Mouse (Mus musculus) forebrain, embryonic 13.5 days (tissue): ENCODE data around the gene Pold4. TPM values are rescaled to one million over a fixed set of nuclear protein-coding genes. Genes with fewer than 3 reads are reported as not detected.
A peak's percentile ranks its signal among the peaks of the same experiment; 100 is the strongest.

ENCODE experiments used
- ATAC-seq: fragments of 200-750 bp; cut with Nextera tagmentation; 2 replicates; pipeline ENCODE4 v1.8.0; 2017
- H3K27ac ChIP-seq: fragments of 300-500 bp; sonication (generic); 2 replicates; pipeline ENCODE4 v1.5.1; 2015; ENCODE audit warnings: inconsistent platforms, mild to moderate bottlenecking, moderate library complexity
- H3K27me3 ChIP-seq: fragments of 300-500 bp; sonication (generic); 2 replicates; pipeline ENCODE4 v1.6.1; 2015; ENCODE audit warnings: mild to moderate bottlenecking, inconsistent platforms
- H3K36me3 ChIP-seq: fragments of 300-500 bp; sonication (generic); 2 replicates; pipeline ENCODE4 v1.6.1; 2015; ENCODE audit warnings: mild to moderate bottlenecking, inconsistent platforms; ENCODE audit not compliant: poor library complexity, severe bottlenecking
- H3K4me1 ChIP-seq: fragments of 300-500 bp; sonication (generic); 2 replicates; pipeline ENCODE4 v1.6.1; 2015; ENCODE audit warnings: inconsistent platforms
- H3K4me2 ChIP-seq: fragments of 300-500 bp; sonication (generic); 2 replicates; pipeline ENCODE4 v1.6.1; 2015; ENCODE audit warnings: inconsistent platforms, mild to moderate bottlenecking, moderate library complexity
- H3K4me3 ChIP-seq: fragments of 300-500 bp; sonication (generic); 2 replicates; pipeline ENCODE4 v1.5.1; 2015; ENCODE audit warnings: mild to moderate bottlenecking, inconsistent platforms
- H3K9ac ChIP-seq: fragments of 300-500 bp; sonication (generic); 2 replicates; pipeline ENCODE4 v1.6.1; 2015; ENCODE audit warnings: mild to moderate bottlenecking, inconsistent platforms
- H3K9me3 ChIP-seq: fragments of 300-500 bp; sonication (generic); replicated peaks from 2 replicates; pipeline ENCODE4 v1.6.1; 2016; ENCODE audit warnings: inconsistent platforms
- WGBS: fragments of 180-500 bp; shearing (Covaris S2); methylation state at CpG from one replicate; pipeline ENCODE4 v1.1.7; 2015; 5-methylcytosine and 5-hydroxymethylcytosine counted together
- microRNA-seq: library from miRNA; unstranded; fragments of <30 nt; microRNA quantifications from one replicate; pipeline ENCODE4, GENCODE M21; 2016
- polyA plus RNA-seq: library from polyadenylated mRNA; unstranded; fragments of >200 nt; fragmentation: Nextera tagmentation; extraction: Ambion mirVana; gene quantifications from 2 replicates; pipeline ENCODE4 v1.2.1, GENCODE M21; 2015

Pold4 gene
- polyA plus RNA-seq, 1 experiment from 2014 or later, result 14.2 TPM

- H3K4me3 ChIP-seq, result no peak overlapping the region
- no peaks in the 10 kb centered on the region for H3K36me3 ChIP-seq
- H3K9ac ChIP-seq, result no peak overlapping the region
- 94% methylated on average over 6 of the region's 6 CpGs for WGBS
- H3K27me3 ChIP-seq, result peaks cover 21% of the 10 kb centered on the region
- no peak overlapping the region for H3K27ac ChIP-seq
- H3K9me3 ChIP-seq, result no peaks in the 10 kb centered on the region
- peaks cover 6% of the 10 kb centered on the region; the same call in 1 of the 2 replicates for H3K4me1 ChIP-seq
- no peak overlapping the region for H3K4me2 ChIP-seq
- ATAC-seq, result no peak
Measured at GRCm38 (mm10) chr19:4264171-4264780, 32.6 kb downstream of the Pold4 start.

- Histone ChIP-seq H3K9me3 (no peaks in the 10 kb centered on the region), H3K9ac (no peak overlapping the region), H3K4me1 (peaks cover 6% of the 10 kb centered on the region; the same call in 1 of the 2 replicates), H3K4me2 (no peak overlapping the region), H3K36me3 (0 out of 2 replicates have a peak, but pooled peaks cover 7% of the 10 kb centered on the region), H3K27me3 (peaks cover 36% of the 10 kb centered on the region), H3K4me3 (no peak overlapping the region), H3K27ac (no peak overlapping the region)
- WGBS, result 69% methylated on average over 4 of the region's 4 CpGs
- no peak for ATAC-seq
Measured at GRCm38 (mm10) chr19:4265956-4266355, 34.3 kb downstream of the Pold4 start.

GRCm38 (mm10) chr19:4268566-4269361 lies 37.1 kb downstream of the Pold4 start, which contains the start of gene Ssh3:
Ssh3 (minus strand) TSS chr19:4269180.
- ATAC-seq, result peak; percentile 51; the same call in 1 of the 2 replicates
- no peak within 1 kb of the TSS for H3K27ac ChIP-seq
- WGBS, result 6% methylated on average over 46 of the region's 46 CpGs
- 0 out of 2 replicates have a peak, but pooled peaks cover 11% of the 10 kb centered on the region for H3K36me3 ChIP-seq
- peak within 1 kb of the TSS; percentile 60 for H3K4me2 ChIP-seq
- H3K4me1 ChIP-seq, result peaks cover 6% of the 10 kb centered on the region; the same call in 1 of the 2 replicates
- no peaks in the 10 kb centered on the region for H3K9me3 ChIP-seq
- H3K9ac ChIP-seq, result peak within 1 kb of the TSS; percentile 53
- peaks cover 38% of the 10 kb centered on the region for H3K27me3 ChIP-seq
- H3K4me3 ChIP-seq, result peak within 1 kb of the TSS; percentile 36

- no peak for ATAC-seq
- Histone ChIP-seq H3K27me3 (peaks cover 38% of the 10 kb centered on the region), H3K9me3 (no peaks in the 10 kb centered on the region), H3K4me2 (no peak overlapping the region), H3K4me1 (peaks cover 6% of the 10 kb centered on the region; the same call in 1 of the 2 replicates), H3K9ac (no peak overlapping the region), H3K4me3 (no peak overlapping the region), H3K27ac (no peak overlapping the region), H3K36me3 (0 out of 2 replicates have a peak, but pooled peaks cover 11% of the 10 kb centered on the region)
- WGBS, result 79% methylated on average over 6 of the region's 6 CpGs
Measured at GRCm38 (mm10) chr19:4270187-4270586, 38.5 kb downstream of the Pold4 start.

GRCm38 (mm10) chr19:4270972-4271371 lies 39.3 kb downstream of the Pold4 start:
- H3K9me3 ChIP-seq, result no peaks in the 10 kb centered on the region; the same call in 1 of the 2 replicates
- no peak overlapping the region for H3K4me3 ChIP-seq
- 93% methylated on average over 11 of the region's 11 CpGs for WGBS
- peaks cover 38% of the 10 kb centered on the region for H3K27me3 ChIP-seq
- no peak overlapping the region for H3K27ac ChIP-seq
- H3K36me3 ChIP-seq, result 0 out of 2 replicates have a peak, but pooled peaks cover 11% of the 10 kb centered on the region
- ATAC-seq, result no peak
- H3K4me2 ChIP-seq, result no peak overlapping the region
- no peak overlapping the region for H3K9ac ChIP-seq
- H3K4me1 ChIP-seq, result peaks cover 6% of the 10 kb centered on the region; the same call in 1 of the 2 replicates

- H3K36me3 ChIP-seq, result peaks cover 12% of the 10 kb centered on the region
- ATAC-seq, result no peak
- WGBS, result 95% methylated on average over 1 of the region's 1 CpGs
Measured at GRCm38 (mm10) chr19:4279487-4279886, 47.8 kb downstream of the Pold4 start.

GRCm38 (mm10) chr19:4280425-4280824 lies 48.7 kb downstream of the Pold4 start:
- no peak overlapping the region for H3K9ac ChIP-seq
- H3K36me3 ChIP-seq, result peaks cover 14% of the 10 kb centered on the region
- H3K4me3 ChIP-seq, result no peak overlapping the region
- H3K27me3 ChIP-seq, result no peaks in the 10 kb centered on the region
- H3K4me1 ChIP-seq, result peaks cover 22% of the 10 kb centered on the region
- no peak for ATAC-seq
- 94% methylated on average over 9 of the region's 9 CpGs for WGBS
- H3K27ac ChIP-seq, result no peak overlapping the region
- H3K9me3 ChIP-seq, result no peaks in the 10 kb centered on the region; the same call in 1 of the 2 replicates
- no peak overlapping the region for H3K4me2 ChIP-seq

More at GRCm38 (mm10) chr19:4279487-4279886, 47.8 kb downstream of the Pold4 start:
- Histone ChIP-seq H3K27me3 (no peaks in the 10 kb centered on the region), H3K27ac (no peak overlapping the region), H3K4me3 (no peak overlapping the region), H3K9ac (no peak overlapping the region), H3K4me1 (peaks cover 22% of the 10 kb centered on the region), H3K9me3 (no peaks in the 10 kb centered on the region; the same call in 1 of the 2 replicates), H3K4me2 (no peak overlapping the region)

GRCm38 (mm10) chr19:4282898-4283553 lies 51.3 kb downstream of the Pold4 start, which contains the start of gene Ankrd13d:
Ankrd13d (minus strand) TSS chr19:4283137.
- Histone ChIP-seq H3K27me3 (no peaks in the 10 kb centered on the region), H3K27ac (no peak within 1 kb of the TSS; the same call in 1 of the 2 replicates), H3K9me3 (no peaks in the 10 kb centered on the region), H3K36me3 (peaks cover 40% of the 10 kb centered on the region), H3K4me3 (peak within 1 kb of the TSS; percentile 57), H3K9ac (peak within 1 kb of the TSS; percentile 78), H3K4me1 (peaks cover 22% of the 10 kb centered on the region), H3K4me2 (peak within 1 kb of the TSS; percentile 80)
- under 1% methylated on average over 50 of the region's 50 CpGs for WGBS
- peak; percentile 93 for ATAC-seq

Small RNAs within 50 kb of the gene (microRNA-seq; reads per million reads assigned to microRNA genes)
- not detected for gene Gm26115
- gene Mir6985, result not detected

Other genes starting within 250 kb of the Pold4 start
- 0.68 and 1.4 TPM in 2 replicates for gene Acy3, start 245.3 kb upstream of the Pold4 start, polyA plus RNA-seq
- not detected in 2 replicates for gene Tbx10, start 239.1 kb upstream of the Pold4 start, polyA plus RNA-seq
- 25.8 and 28.2 TPM in 2 replicates for gene Nudt8, start 231.3 kb upstream of the Pold4 start, polyA plus RNA-seq
- 5.4 and 5.7 TPM in 2 replicates for gene Gm49405, start 231.3 kb upstream of the Pold4 start, polyA plus RNA-seq
- 5.5 and 5.7 TPM in 2 replicates for gene Doc2g, start 228.6 kb upstream of the Pold4 start, polyA plus RNA-seq
- 202 and 216 TPM in 2 replicates for gene Ndufv1, start 219.1 kb upstream of the Pold4 start, polyA plus RNA-seq
- 390 and 392 TPM in 2 replicates for gene Gstp1, start 193.9 kb upstream of the Pold4 start, polyA plus RNA-seq
- 1.0 and 2.5 TPM in 2 replicates for gene Gstp2, start 185.9 kb upstream of the Pold4 start, polyA plus RNA-seq
- not detected in 2 replicates for gene Gstp3, start 172.3 kb upstream of the Pold4 start, polyA plus RNA-seq
- not detected in 2 replicates for gene Cabp2, start 150.3 kb upstream of the Pold4 start, polyA plus RNA-seq
- gene Cdk2ap2, start 134.7 kb upstream of the Pold4 start, polyA plus RNA-seq, result 77.4 and 80.3 TPM in 2 replicates
- gene Pitpnm1, start 131.9 kb upstream of the Pold4 start, polyA plus RNA-seq, result 21.1 and 32.0 TPM in 2 replicates
- 73.7 and 75.9 TPM in 2 replicates for gene Aip, start 106.0 kb upstream of the Pold4 start, polyA plus RNA-seq
- 0.04 TPM in 1 of 2 replicates, not detected in the other for gene Gpr152, start 92.1 kb upstream of the Pold4 start, polyA plus RNA-seq
- 0.09 and 0.13 TPM in 2 replicates for gene Cabp4, start 87.9 kb upstream of the Pold4 start, polyA plus RNA-seq
- 126 and 144 TPM in 2 replicates for gene Coro1b, start 83.3 kb upstream of the Pold4 start, polyA plus RNA-seq
- gene Ptprcap, start 78.3 kb upstream of the Pold4 start, polyA plus RNA-seq, result 0.33 and 0.65 TPM in 2 replicates
- 56.6 and 61.6 TPM in 2 replicates for gene Rps6kb2, start 68.5 kb upstream of the Pold4 start, polyA plus RNA-seq
- 2.4 and 2.5 TPM in 2 replicates for gene Carns1, start 56.4 kb upstream of the Pold4 start, polyA plus RNA-seq
- 0.77 and 0.82 TPM in 2 replicates for gene Tbc1d10c, start 40.6 kb upstream of the Pold4 start, polyA plus RNA-seq
- gene Ppp1ca, start 39.8 kb upstream of the Pold4 start, polyA plus RNA-seq, result 664 and 700 TPM in 2 replicates
- 28.9 and 34.7 TPM in 2 replicates for gene Rad9a, start 30.2 kb upstream of the Pold4 start, polyA plus RNA-seq
- 0.63 and 0.76 TPM in 2 replicates for gene Clcf1, start 17.7 kb upstream of the Pold4 start, polyA plus RNA-seq
- not detected in 2 replicates for gene AC109138.7, start 17.5 kb upstream of the Pold4 start, polyA plus RNA-seq
- gene Ssh3, start 37.3 kb downstream of the Pold4 start, polyA plus RNA-seq, result 3.6 and 4.8 TPM in 2 replicates
- 14.0 and 15.2 TPM in 2 replicates for gene Ankrd13d, start 51.2 kb downstream of the Pold4 start, polyA plus RNA-seq
- gene Grk2, start 74.3 kb downstream of the Pold4 start, polyA plus RNA-seq, result 14.4 and 15.6 TPM in 2 replicates
- gene Kdm2a, start 166.4 kb downstream of the Pold4 start, polyA plus RNA-seq, result 38.8 and 43.9 TPM in 2 replicates
- 5.5 and 6.6 TPM in 2 replicates for gene Rhod, start 207.5 kb downstream of the Pold4 start, polyA plus RNA-seq
- gene Syt12, start 245.5 kb downstream of the Pold4 start, polyA plus RNA-seq, result 1.0 and 1.3 TPM in 2 replicates